Mouse (Mus musculus) lung, embryonic 16.5 days (tissue): ENCODE results near the gene Tmem19. TPM values are rescaled to one million over a fixed set of nuclear protein-coding genes. Genes with fewer than 3 reads are reported as not detected.

Source experiments
- ATAC-seq: fragments of 200-750 bp; cut with Nextera tagmentation; 2 replicates; pipeline ENCODE4 v1.8.0; 2017; ENCODE audit warnings: low read depth, mild to moderate bottlenecking, moderate library complexity
- H3K27ac ChIP-seq: fragments of 300-500 bp; sonication (generic); 2 replicates; pipeline ENCODE4 v1.5.1; 2014; ENCODE audit warnings: mild to moderate bottlenecking, control low read depth, low read length
- H3K27me3 ChIP-seq: fragments of 300-500 bp; sonication (generic); 2 replicates; pipeline ENCODE4 v1.6.1; 2014; ENCODE audit warnings: low read depth, low read length, mixed read lengths; ENCODE audit not compliant: control insufficient read depth, insufficient read depth
- H3K36me3 ChIP-seq: fragments of 300-500 bp; sonication (generic); 2 replicates; pipeline ENCODE4 v1.6.1; 2014; ENCODE audit warnings: low read length; ENCODE audit not compliant: control insufficient read depth, insufficient read depth
- H3K4me1 ChIP-seq: fragments of 300-500 bp; sonication (generic); replicated peaks from 2 replicates; pipeline ENCODE4 v1.6.1; 2014; ENCODE audit warnings: low read length, mixed read lengths; ENCODE audit not compliant: control insufficient read depth, insufficient read depth
- H3K4me2 ChIP-seq: fragments of 300-500 bp; sonication (generic); 2 replicates; pipeline ENCODE4 v1.6.1; 2014; ENCODE audit warnings: low read depth, low read length, control low read depth
- H3K4me3 ChIP-seq: fragments of 300-500 bp; sonication (generic); 2 replicates; pipeline ENCODE4 v1.5.1; 2014; ENCODE audit warnings: mild to moderate bottlenecking, low read length, control low read depth
- H3K9ac ChIP-seq: fragments of 300-500 bp; sonication (generic); 2 replicates; pipeline ENCODE4 v1.6.1; 2014; ENCODE audit warnings: low read length, control low read depth
- H3K9me3 ChIP-seq: fragments of 300-500 bp; sonication (generic); 2 replicates; pipeline ENCODE4 v1.6.1; 2016; ENCODE audit warnings: low read length; ENCODE audit not compliant: control insufficient read depth
- whole genome bisulfite sequencing: fragments of 180-500 bp; shearing (Covaris S2); extraction: QIAGEN DNeasy Blood & Tissue Kit; methylation state at CpG from one replicate; pipeline ENCODE4 v1.1.7; 2014; 5-methylcytosine and 5-hydroxymethylcytosine counted together
- polyA plus RNA-seq: library from polyadenylated mRNA; unstranded; fragments of >200 nt; fragmentation: Nextera tagmentation; extraction: Ambion mirVana; gene quantifications from 2 replicates; pipeline ENCODE4 v1.2.1, GENCODE M21; 2015

The Tmem19 gene
- polyA plus RNA-seq, 1 experiment from 2014 or later: 28.9 TPM

DNA sequence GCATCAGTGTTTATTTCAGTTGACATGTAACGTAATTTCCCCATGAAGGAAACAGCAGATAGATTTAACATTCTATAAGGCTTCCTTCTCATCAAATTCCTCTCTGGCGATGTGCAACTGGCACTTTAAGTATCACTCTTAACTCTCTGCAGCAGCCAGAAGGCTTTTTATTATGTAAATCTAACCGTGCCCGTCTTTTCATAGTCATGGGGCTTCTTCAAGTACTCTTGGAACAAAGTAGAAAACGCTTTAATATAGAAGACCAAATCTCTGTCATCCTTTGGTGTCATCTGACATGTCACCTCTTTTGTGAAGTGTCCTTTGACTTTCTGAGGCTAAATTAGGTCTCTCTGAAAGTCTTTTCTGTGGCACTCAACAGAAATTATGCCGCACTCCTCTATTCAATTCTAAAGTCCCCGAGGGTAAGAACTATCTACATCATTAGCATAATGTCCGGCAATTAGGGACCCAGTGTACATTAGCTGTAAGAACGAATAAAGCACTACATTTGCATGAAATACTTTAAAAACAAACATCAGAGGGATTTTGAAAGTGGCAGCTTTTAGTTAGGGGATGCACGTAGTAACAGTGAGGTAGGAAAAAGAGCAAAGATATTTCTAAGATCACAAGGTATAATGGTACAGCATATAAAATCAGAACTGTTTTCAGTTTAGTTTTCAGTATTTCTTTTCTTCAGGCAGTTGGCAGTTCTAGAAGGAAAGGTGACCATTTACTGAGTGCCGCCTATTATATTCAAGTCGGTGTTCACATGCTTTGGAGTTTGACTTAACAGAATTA lies 20.7 kb upstream of the Tmem19 start:
- Histone ChIP-seq H3K4me1 (peaks cover 16% of the 10 kb centered on the region), H3K36me3 (no peaks in the 10 kb centered on the region), H3K27me3 (no peaks in the 10 kb centered on the region), H3K9me3 (no peaks in the 10 kb centered on the region), H3K4me3 (peak overlapping the region; percentile 79), H3K27ac (peak overlapping the region; percentile 99; the same call in 1 of the 2 replicates), H3K4me2 (peak overlapping the region; percentile 62), H3K9ac (peak overlapping the region; percentile 89)
- WGBS: 22% methylated on average over 12 of the region's 12 CpGs
- ATAC-seq: no peak

DNA sequence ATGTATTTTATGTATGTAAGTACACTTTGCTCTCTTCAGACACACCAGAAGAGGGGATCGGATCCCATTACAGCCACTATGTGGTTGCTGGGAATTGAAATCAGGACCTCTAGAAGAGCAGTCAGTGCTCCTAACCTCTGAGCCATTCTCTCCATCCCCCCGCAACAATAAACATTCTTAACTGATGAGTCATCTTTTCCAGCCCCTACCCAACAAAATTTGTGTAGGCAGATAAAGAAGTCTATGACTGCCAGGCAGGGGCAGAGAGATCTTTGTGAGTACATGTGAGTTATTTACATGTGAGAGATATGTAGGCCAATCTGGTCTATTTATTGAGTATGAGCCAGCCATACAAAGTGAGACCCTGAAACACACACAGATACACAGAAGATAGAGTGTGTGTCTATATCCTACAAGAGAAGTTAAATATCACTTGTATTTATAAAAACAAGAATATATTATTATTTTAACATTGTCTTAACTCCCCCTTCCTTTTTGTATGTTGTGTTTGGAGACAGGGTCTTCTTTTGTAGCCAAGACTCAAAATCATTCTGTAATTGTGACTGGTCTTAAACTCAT lies 19.3 kb upstream of the Tmem19 start:
- H3K9me3 ChIP-seq: no peaks in the 10 kb centered on the region
- H3K9ac ChIP-seq: no peak overlapping the region
- no peaks in the 10 kb centered on the region for H3K27me3 ChIP-seq
- no peak overlapping the region for H3K4me3 ChIP-seq
- H3K4me1 ChIP-seq: peaks cover 8% of the 10 kb centered on the region
- WGBS: 68% methylated on average over 2 of the region's 2 CpGs
- no peak for ATAC-seq
- H3K36me3 ChIP-seq: no peaks in the 10 kb centered on the region
- H3K4me2 ChIP-seq: no peak overlapping the region
- H3K27ac ChIP-seq: no peak overlapping the region

DNA sequence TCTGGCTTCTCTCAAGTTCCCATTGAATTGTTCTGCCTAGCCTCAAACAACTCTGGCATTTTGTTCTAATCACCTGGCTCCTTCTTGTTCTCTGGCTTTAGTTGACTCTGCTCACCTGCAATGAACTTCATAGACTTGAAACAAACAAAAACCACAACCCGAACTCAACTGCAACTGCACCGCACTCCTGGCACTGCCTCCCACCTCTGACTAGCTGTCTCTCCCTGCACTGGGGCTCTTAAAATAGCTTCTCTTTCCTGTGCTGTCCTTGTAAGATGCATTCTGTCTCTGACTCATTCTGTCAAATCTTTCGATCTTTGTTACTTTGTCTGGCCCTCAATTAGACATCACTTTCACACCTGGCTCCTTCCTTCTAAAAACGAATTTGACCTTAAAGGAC lies 850 bp upstream of the Tmem19 start:
- no peak for ATAC-seq
- no peaks in the 10 kb centered on the region for H3K9me3 ChIP-seq
- H3K27me3 ChIP-seq: no peaks in the 10 kb centered on the region
- no peaks in the 10 kb centered on the region for H3K36me3 ChIP-seq
- no peak overlapping the region for H3K9ac ChIP-seq
- H3K4me2 ChIP-seq: peak overlapping the region; percentile 89
- H3K4me3 ChIP-seq: no peak overlapping the region
- peaks cover 4% of the 10 kb centered on the region for H3K4me1 ChIP-seq
- H3K27ac ChIP-seq: no peak overlapping the region
- WGBS: 79% methylated on average over 4 of the region's 4 CpGs

DNA sequence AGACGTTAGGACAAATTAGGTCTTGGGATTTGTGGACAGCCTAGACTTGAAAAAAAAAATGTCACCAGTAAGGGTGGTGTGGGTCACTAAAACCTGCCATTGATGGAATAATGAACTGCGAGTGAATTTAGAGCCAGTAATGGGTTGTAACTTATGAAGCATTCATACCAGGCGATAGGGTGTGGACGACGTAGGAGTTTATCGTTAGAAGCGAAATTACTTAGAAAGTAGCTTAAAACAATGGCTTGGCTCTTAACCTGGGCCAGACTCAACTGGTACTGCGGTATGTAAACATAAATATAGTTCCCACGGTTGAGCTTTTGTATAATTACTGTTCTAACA lies 293 bp upstream of the Tmem19 start:
- peaks cover 4% of the 10 kb centered on the region for H3K4me1 ChIP-seq
- WGBS: 3% methylated on average over 9 of the region's 9 CpGs
- H3K9ac ChIP-seq: peak overlapping the region; percentile 71
- H3K4me2 ChIP-seq: peak overlapping the region; percentile 89
- H3K27ac ChIP-seq: peak overlapping the region; percentile 98
- H3K27me3 ChIP-seq: no peaks in the 10 kb centered on the region
- no peaks in the 10 kb centered on the region for H3K9me3 ChIP-seq
- peak; percentile 23 for ATAC-seq
- no peaks in the 10 kb centered on the region for H3K36me3 ChIP-seq
- peak overlapping the region; percentile 71 for H3K4me3 ChIP-seq

DNA sequence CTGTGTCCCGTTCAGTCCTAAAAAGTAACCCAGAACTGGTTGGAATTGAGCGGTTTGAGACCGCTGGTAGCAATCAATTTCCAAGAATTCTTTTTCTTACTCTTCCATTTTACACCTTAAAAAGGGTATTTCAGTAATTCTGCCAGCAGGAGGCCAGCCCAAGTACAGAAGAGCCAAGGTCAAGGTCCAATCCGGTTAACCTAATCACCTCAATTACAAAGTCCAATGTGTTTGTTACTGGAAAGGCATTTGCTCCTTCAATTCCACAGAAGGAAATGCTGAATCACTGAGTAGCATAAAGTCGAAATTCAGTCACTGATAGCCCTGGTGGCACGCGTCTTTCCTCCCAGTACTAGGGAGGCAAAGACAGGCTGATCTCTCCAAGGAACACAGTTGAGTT lies 3.2 kb downstream of the Tmem19 start:
- peaks cover 4% of the 10 kb centered on the region for H3K36me3 ChIP-seq
- H3K9ac ChIP-seq: no peak overlapping the region
- WGBS: 92% methylated on average over 7 of the region's 7 CpGs
- ATAC-seq: no peak
- peaks cover 4% of the 10 kb centered on the region for H3K4me1 ChIP-seq
- no peaks in the 10 kb centered on the region for H3K27me3 ChIP-seq
- H3K4me2 ChIP-seq: no peak overlapping the region
- no peaks in the 10 kb centered on the region for H3K9me3 ChIP-seq
- no peak overlapping the region for H3K27ac ChIP-seq
- H3K4me3 ChIP-seq: no peak overlapping the region

DNA sequence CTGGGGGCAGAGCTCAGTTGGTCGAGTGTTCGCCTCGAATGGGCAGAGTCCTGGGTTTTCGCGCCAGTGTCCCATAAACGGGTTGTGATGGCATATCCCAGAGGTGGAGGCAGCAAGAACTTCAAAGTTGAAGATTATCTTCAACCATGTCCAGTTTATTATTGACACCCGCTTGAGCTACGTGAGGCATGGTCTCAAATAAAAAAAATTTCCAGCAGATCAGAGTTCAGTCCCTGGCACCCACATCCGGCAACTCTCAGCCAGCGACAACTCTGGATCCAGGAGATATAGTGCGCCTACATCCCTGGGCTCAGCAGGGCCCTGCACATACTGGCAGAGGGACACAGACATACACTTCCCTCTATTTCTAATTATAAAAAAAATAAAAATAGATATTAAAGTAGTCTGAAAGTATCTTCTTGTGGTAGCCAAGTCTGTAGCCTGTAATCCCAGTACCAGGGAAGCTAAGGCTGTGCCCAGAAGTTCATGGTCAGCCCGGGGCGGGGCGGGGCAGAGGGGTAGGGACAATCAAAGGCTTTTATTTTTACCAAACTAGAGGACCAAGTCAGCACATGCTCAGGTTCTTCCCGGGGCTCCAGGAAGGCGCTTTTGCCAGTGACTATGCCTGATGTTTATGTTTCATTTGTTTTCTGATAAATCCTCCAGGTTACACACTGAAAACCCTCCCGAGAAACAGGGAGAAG lies 3.9 kb downstream of the Tmem19 start:
- Histone ChIP-seq H3K4me2 (no peak overlapping the region), H3K27ac (no peak overlapping the region), H3K9me3 (no peaks in the 10 kb centered on the region), H3K27me3 (no peaks in the 10 kb centered on the region), H3K4me3 (no peak overlapping the region), H3K9ac (no peak overlapping the region), H3K4me1 (peaks cover 4% of the 10 kb centered on the region), H3K36me3 (peaks cover 4% of the 10 kb centered on the region)
- ATAC-seq: no peak
- WGBS: 92% methylated on average over 17 of the region's 17 CpGs

DNA sequence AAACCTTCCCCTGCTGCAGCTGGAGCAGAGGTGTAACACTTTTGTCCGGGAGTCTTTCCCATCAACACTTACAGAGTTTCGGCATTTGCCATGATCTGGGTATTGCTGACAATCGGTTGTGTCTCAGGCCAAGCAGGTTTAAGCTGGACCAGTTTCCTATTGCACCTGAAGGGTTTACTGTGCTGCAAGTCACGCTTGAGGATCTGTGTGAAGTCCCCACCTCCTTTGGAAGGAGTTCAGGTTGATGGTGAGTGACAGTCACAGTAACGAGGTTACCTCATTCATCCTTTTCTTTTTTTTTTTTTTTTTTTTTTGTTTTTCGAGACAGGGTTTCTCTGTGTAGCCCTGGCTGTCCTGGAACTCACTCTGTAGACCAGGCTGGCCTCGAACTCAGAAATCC lies 6.2 kb downstream of the Tmem19 start:
- H3K27me3 ChIP-seq: no peaks in the 10 kb centered on the region
- H3K4me3 ChIP-seq: no peak overlapping the region
- 81% methylated on average over 6 of the region's 7 CpGs for whole genome bisulfite sequencing
- no peak overlapping the region for H3K27ac ChIP-seq
- no peaks in the 10 kb centered on the region for H3K9me3 ChIP-seq
- H3K4me2 ChIP-seq: no peak overlapping the region
- peaks cover 4% of the 10 kb centered on the region for H3K36me3 ChIP-seq
- peaks cover 2% of the 10 kb centered on the region for H3K4me1 ChIP-seq
- no peak for ATAC-seq
- H3K9ac ChIP-seq: no peak overlapping the region

DNA sequence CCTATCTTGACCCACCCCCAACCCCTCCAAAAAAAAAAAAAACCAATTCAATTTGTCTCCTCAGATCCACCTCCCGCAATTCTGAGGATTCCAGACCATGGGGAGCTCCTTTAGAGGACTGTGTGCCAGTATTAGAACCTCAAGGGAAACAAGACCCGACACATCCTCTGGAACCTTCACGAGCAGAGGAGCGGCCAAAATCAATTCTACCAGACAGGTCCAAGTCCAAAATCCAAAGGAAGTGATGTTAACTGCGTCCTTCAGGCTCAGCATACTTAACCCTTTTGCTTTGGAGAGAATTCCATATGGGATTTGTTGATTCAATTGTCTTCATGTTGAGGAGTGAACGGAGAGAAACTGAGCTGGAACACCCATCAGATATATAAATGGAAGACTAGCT lies 7.3 kb downstream of the Tmem19 start:
- Histone ChIP-seq H3K27ac (no peak overlapping the region), H3K4me2 (no peak overlapping the region), H3K9me3 (no peaks in the 10 kb centered on the region), H3K9ac (no peak overlapping the region), H3K4me3 (no peak overlapping the region), H3K4me1 (no peaks in the 10 kb centered on the region), H3K27me3 (no peaks in the 10 kb centered on the region), H3K36me3 (peaks cover 4% of the 10 kb centered on the region)
- no peak for ATAC-seq
- WGBS: 85% methylated on average over 6 of the region's 6 CpGs

DNA sequence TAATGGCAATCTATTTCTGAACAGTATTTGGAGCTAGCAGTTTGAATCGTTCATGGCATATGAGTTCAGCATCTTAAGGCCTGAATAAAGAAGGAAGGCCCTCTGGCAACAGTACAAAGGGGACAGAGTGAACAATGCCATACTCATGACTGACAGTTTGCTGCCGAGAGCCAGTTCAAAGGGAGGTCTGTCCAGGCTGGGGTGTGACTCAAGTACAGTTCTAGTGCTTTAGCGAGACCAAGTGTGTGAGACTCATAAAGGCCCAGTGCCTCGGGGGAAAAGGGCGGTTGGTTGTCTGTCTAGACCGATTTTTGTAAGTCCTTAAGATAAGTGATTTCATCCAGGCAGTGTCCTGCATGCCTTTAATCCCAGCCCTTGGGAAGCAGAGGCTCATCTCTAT lies 7.7 kb downstream of the Tmem19 start:
- H3K27ac ChIP-seq: no peak overlapping the region
- no peak for ATAC-seq
- no peaks in the 10 kb centered on the region for H3K27me3 ChIP-seq
- WGBS: 68% methylated on average over 6 of the region's 6 CpGs
- no peak overlapping the region for H3K4me3 ChIP-seq
- no peak overlapping the region for H3K4me2 ChIP-seq
- no peaks in the 10 kb centered on the region for H3K9me3 ChIP-seq
- H3K36me3 ChIP-seq: peaks cover 4% of the 10 kb centered on the region
- no peak overlapping the region for H3K9ac ChIP-seq
- H3K4me1 ChIP-seq: no peaks in the 10 kb centered on the region
